Mouse (Mus musculus) midbrain, embryonic 11.5 days (tissue): ENCODE measurements around the gene Gabbr2. TPM values are rescaled to one million over a fixed set of nuclear protein-coding genes. Genes with fewer than 3 reads are reported as not detected.

Experiments used
- ATAC-seq: fragments of 200-750 bp; cut with Nextera tagmentation; 2 replicates; pipeline ENCODE4 v1.8.0; 2017; ENCODE audit warnings: moderate TSS enrichment, moderate library complexity; ENCODE audit not compliant: low FRiP score
- DNase-seq: peaks from one replicate; pipeline ENCODE4 v3.0.0; 2015; ENCODE audit warnings: low spot score; ENCODE audit errors: missing footprints
- H3K27ac ChIP-seq: fragments of 300-500 bp; sonication (generic); 2 replicates; pipeline ENCODE4 v1.5.1; 2014; ENCODE audit warnings: low read depth, low read length
- H3K27me3 ChIP-seq: fragments of 300-500 bp; sonication (generic); 2 replicates; pipeline ENCODE4 v1.6.1; 2014; ENCODE audit warnings: mild to moderate bottlenecking, low read length, moderate library complexity, mixed read lengths; ENCODE audit not compliant: control insufficient read depth, insufficient read depth
- H3K36me3 ChIP-seq: fragments of 300-500 bp; sonication (generic); 2 replicates; pipeline ENCODE4 v1.6.1; 2014; ENCODE audit warnings: mild to moderate bottlenecking, low read length, moderate library complexity, mixed read lengths; ENCODE audit not compliant: control insufficient read depth, insufficient read depth
- H3K4me1 ChIP-seq: fragments of 300-500 bp; sonication (generic); 2 replicates; pipeline ENCODE4 v1.6.1; 2014; ENCODE audit warnings: low read length; ENCODE audit not compliant: control insufficient read depth, insufficient read depth
- H3K4me2 ChIP-seq: fragments of 300-500 bp; sonication (generic); 2 replicates; pipeline ENCODE4 v1.6.1; 2014; ENCODE audit warnings: mild to moderate bottlenecking, moderate library complexity
- H3K4me3 ChIP-seq: fragments of 300-500 bp; sonication (generic); 2 replicates; pipeline ENCODE4 v1.5.1; 2014; ENCODE audit warnings: low read depth, low read length
- H3K9ac ChIP-seq: fragments of 300-500 bp; sonication (generic); 2 replicates; pipeline ENCODE4 v1.6.1; 2014; ENCODE audit warnings: low read length
- H3K9me3 ChIP-seq: fragments of 300-500 bp; sonication (generic); 2 replicates; pipeline ENCODE4 v1.6.1; 2016; ENCODE audit warnings: low read length; ENCODE audit not compliant: control insufficient read depth
- WGBS: fragments of 180-500 bp; shearing (Covaris S2); extraction: QIAGEN DNeasy Blood & Tissue Kit; methylation state at CpG from one replicate; pipeline ENCODE4 v1.1.7; 2014; 5-methylcytosine and 5-hydroxymethylcytosine counted together
- polyA plus RNA-seq: library from polyadenylated mRNA; unstranded; fragments of >200 nt; fragmentation: Nextera tagmentation; extraction: Ambion mirVana; gene quantifications from 2 replicates; pipeline ENCODE4 v1.2.1, GENCODE M21; 2014

The Gabbr2 gene
- polyA plus RNA-seq, 1 experiment from 2014 or later = 0.38 TPM

DNA sequence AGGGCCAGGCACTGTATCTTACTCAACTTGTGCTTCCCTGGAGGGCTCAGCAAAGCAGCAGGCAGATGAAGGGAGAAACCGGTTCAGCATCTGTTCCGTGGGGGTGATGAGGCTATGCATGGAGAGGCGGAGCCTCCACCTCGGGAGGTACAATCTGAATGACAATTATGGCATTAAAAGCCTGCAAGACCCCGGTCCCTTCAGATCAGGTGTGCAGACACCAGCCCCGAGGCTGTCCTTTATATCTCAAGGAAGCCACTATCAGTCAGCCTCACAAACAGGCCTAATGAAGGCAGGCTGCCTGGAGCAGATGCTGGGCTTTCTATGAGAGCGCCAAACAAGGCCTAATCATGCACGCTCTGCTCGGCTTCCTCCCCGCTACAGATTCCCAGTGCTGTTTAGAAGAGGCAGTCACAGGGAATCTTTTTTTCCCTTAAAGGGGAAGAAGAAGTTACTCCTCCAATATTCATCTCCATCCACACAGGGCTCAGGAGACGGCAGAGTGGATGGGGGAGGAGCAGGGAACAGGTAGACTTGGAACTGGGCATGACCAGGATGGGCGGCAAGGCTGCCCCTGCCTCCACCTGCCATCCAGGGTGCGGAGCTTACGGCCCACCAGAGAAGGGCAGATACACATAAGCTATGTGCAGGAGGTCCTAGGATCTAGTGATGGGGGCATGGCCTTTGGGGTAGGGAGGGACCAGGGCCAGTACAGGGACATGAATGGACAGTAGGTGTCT, 244.5 kb downstream of the Gabbr2 start:
- Histone ChIP-seq H3K27ac (no peak overlapping the region), H3K36me3 (no peaks in the 10 kb centered on the region), H3K27me3 (no peaks in the 10 kb centered on the region), H3K4me3 (no peak overlapping the region), H3K4me2 (no peak overlapping the region), H3K9ac (no peak overlapping the region), H3K9me3 (no peaks in the 10 kb centered on the region), H3K4me1 (peaks cover 5% of the 10 kb centered on the region; the same call in 1 of the 2 replicates)
- WGBS = 38% methylated on average over 14 of the region's 14 CpGs
- ATAC-seq (0 out of 2 replicates have a peak, but pooled peaks have one; percentile 33), DNase-seq (no peak)

DNA sequence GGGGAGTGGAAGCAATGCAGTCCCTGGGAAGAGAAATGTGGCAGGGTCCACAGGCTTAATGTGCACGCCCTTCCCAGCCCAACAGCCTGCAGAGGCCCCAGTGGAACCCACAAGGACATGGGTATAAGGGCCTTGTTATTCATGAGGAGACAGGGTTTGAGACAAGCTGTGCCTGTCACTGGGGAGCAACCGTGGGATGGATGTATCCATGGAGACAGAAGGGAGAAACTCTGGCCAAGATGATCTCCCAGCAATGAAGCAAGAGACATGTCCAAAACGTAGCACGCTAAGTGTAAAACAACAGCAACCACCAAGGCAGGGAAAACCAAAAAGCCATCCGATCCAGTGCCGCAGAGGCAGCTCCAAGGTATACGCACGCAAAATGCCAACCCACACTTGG, 246.1 kb downstream of the Gabbr2 start:
- ATAC-seq (no peak), DNase-seq (no peak)
- Histone ChIP-seq H3K4me3 (no peak overlapping the region), H3K27ac (no peak overlapping the region), H3K9ac (no peak overlapping the region), H3K27me3 (no peaks in the 10 kb centered on the region), H3K9me3 (no peaks in the 10 kb centered on the region), H3K4me2 (no peak overlapping the region), H3K36me3 (no peaks in the 10 kb centered on the region), H3K4me1 (peaks cover 5% of the 10 kb centered on the region; the same call in 1 of the 2 replicates)
- WGBS = 86% methylated on average over 8 of the region's 8 CpGs

DNA sequence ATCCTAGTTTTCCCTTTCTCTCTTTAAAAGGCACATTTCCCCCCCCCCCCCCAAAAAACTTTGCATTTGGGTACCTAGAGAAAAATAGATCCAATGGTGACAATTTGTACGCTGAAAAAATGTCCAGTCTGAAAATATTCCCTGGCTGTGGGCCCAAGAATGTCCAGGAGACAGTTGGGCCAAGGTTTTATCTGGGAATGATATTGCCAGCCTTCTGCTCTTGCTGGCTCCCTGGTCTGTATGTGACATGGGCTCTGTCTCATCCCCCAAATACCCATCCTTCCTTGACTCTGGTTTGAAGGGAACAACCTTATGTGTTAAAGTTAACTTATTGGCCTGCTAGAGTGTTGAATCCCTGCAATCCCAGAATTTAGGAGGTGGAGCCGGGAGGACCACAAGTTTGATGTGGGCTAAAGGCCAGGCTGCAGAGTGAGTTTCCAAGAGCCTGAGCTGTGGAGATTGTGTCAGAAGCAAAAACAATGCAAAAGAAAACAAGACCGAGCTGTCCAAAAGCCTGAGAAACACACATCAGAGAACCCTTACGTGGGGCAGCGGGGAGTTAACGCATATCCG, 247.0 kb downstream of the Gabbr2 start:
- no peak overlapping the region for H3K4me2 ChIP-seq
- H3K4me1 ChIP-seq = peaks cover 5% of the 10 kb centered on the region; the same call in 1 of the 2 replicates
- no peaks in the 10 kb centered on the region for H3K36me3 ChIP-seq
- no peak overlapping the region for H3K27ac ChIP-seq
- H3K4me3 ChIP-seq = no peak overlapping the region
- no peaks in the 10 kb centered on the region for H3K27me3 ChIP-seq
- H3K9me3 ChIP-seq = no peaks in the 10 kb centered on the region
- H3K9ac ChIP-seq = no peak overlapping the region
- 87% methylated on average over 7 of the region's 7 CpGs for WGBS
- ATAC-seq (no peak), DNase-seq (no peak)

DNA sequence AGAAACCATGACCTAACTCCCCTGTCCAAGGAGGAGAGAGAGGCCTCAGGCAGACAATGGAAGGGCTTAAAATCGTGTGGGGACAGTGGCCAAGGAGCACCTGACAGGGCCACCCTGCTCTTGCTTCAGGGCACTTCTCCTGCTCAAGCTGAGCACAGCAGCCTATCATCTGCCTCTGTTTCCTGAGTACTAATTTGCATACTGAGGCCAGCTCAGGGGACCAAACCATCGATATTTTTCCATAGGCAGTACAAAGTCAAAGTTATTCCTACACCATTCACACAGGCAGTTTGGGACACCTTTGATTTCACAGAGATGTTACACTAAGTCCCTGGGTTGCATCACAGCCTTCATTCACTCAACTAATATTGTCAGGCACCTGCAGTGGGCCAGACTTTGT, 249.1 kb downstream of the Gabbr2 start:
- H3K36me3 ChIP-seq = no peaks in the 10 kb centered on the region
- ATAC-seq (peak; percentile 30; the same call in 1 of the 2 replicates), DNase-seq (no peak)
- no peaks in the 10 kb centered on the region for H3K27me3 ChIP-seq
- 29% methylated on average over 1 of the region's 2 CpGs for WGBS
- H3K4me1 ChIP-seq = peaks cover 5% of the 10 kb centered on the region; the same call in 1 of the 2 replicates
- no peaks in the 10 kb centered on the region for H3K9me3 ChIP-seq
- H3K4me2 ChIP-seq = no peak overlapping the region
- no peak overlapping the region for H3K4me3 ChIP-seq
- no peak overlapping the region for H3K9ac ChIP-seq
- no peak overlapping the region for H3K27ac ChIP-seq

DNA sequence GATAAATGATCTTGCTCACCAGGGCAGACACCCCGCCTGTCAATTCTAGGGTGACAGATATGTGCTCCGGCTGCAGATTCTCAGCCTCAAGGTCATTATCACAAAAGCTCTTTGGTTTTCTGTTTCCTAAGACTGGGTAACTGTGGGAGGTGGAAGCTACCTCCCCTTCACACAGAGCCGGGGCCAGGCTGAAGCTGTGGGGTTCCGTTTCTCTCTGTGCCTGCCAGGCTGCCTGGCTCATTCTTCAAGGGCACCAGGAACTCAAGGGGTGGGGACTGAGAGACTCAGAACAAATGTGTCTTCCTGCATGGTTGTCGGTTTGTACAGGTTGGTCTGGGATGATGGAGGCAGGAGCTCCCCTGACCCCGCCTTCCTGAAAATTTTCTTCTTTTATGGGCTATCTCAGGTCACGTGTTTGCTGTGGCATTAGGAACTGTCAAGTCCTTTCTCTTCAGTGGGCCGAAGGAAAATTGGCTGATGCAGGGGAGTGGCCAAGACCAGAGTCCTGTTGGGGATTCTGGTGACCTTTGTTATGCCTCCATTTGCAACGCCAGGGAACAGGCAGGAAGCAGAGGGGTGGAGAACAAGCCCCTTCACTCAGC, 254.7 kb downstream of the Gabbr2 start:
- Histone ChIP-seq H3K4me1 (peaks cover 4% of the 10 kb centered on the region), H3K9me3 (no peaks in the 10 kb centered on the region), H3K4me2 (no peak overlapping the region), H3K27me3 (no peaks in the 10 kb centered on the region), H3K27ac (no peak overlapping the region), H3K4me3 (no peak overlapping the region), H3K9ac (no peak overlapping the region), H3K36me3 (no peaks in the 10 kb centered on the region)
- 51% methylated on average over 9 of the region's 9 CpGs for WGBS
- DNase-seq = peak; percentile 77
- no peak for ATAC-seq

DNA sequence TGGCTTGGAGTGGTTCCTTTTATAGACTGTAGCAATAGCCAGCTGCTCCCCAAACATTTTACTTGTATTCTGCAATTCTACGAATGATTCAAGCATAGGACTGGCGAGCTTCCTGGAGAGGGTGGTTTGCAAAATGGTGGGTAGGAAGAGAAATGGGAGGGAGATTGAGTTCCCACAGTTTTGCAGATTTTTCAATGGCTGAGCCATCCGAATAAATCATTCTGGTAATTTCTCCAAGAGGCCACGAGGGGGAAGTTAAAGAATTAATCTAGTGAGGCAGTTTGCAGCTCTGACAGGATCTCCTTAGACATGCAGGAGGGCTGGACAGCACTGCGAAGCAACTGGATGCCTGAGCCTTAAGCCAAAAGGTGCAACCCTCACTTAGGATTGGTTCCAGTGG, 256.8 kb downstream of the Gabbr2 start:
- Histone ChIP-seq H3K36me3 (no peaks in the 10 kb centered on the region), H3K27ac (no peak overlapping the region), H3K4me1 (peaks cover 14% of the 10 kb centered on the region), H3K4me3 (no peak overlapping the region), H3K9ac (no peak overlapping the region), H3K9me3 (no peaks in the 10 kb centered on the region), H3K27me3 (no peaks in the 10 kb centered on the region), H3K4me2 (no peak overlapping the region)
- ATAC-seq (no peak), DNase-seq (no peak)
- WGBS = 67% methylated on average over 5 of the region's 5 CpGs

DNA sequence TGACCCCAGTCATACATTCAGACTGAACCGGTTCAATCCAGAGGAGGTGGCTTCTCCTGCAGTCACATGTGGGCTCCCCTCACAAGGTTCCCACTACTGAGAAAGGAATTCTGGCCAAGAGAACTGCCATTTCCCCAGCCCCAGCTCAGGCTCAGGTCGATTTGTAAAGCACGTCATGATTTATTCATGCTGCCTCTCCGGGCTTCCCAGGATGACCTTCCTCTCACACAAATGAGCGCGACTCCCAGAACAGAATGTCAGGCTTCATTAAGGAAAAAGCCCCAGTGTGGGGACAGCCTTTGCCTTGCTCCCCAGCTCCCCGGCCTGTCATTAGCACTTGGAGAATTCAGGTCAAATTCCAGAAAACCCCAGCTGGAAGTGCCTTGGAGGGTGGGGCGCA, 260.1 kb downstream of the Gabbr2 start:
- Histone ChIP-seq H3K4me1 (peaks cover 21% of the 10 kb centered on the region), H3K27me3 (no peaks in the 10 kb centered on the region), H3K9ac (no peak overlapping the region), H3K4me2 (no peak overlapping the region), H3K4me3 (no peak overlapping the region), H3K27ac (peak overlapping the region; percentile 69), H3K36me3 (no peaks in the 10 kb centered on the region), H3K9me3 (no peaks in the 10 kb centered on the region)
- DNase-seq (no peak), ATAC-seq (peak; percentile 73)
- 19% methylated on average over 8 of the region's 8 CpGs for WGBS

DNA sequence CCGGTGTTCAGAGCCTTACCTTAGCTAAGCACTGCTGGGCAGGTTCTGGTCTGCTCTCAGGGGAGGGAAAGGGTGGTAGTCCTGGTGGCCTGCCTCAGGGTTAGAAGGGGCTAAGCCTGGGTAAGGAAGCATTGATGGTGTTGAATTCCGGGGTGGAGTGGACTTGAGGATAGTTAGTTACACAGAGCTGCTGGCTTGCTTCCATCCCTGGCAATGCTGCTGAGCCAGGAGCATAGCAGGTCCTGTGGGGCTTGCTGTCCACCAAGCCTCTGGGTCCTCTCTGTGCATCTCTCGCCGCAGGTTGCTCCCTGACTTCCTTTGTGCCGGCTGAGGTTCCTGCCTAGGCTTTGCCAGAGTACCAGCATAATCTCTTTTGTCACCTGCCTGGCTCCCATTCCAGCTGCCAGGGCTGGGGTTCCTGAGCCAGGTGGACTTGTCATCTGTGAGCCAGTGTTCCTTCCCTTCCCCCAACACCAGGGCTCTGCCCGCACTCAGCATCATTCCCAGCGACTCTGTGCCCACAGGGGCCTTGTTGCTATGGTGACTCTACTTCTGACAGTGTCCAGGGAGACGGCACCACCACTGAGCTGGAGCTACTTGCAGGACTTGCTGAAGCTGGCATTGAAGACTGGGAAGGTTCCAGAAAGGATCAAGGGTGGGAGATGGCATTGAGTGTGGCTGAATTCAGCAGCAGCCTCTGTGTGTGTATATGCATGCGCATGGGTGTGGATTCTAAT, 262.2 kb downstream of the Gabbr2 start:
- no peak for DNase-seq
- H3K4me1 ChIP-seq = peaks cover 21% of the 10 kb centered on the region

More for the DNA sequence above, 262.2 kb downstream of the Gabbr2 start:
- no peaks in the 10 kb centered on the region for H3K27me3 ChIP-seq
- H3K4me2 ChIP-seq = no peak overlapping the region
- H3K9ac ChIP-seq = no peak overlapping the region
- no peak for ATAC-seq
- WGBS = 52% methylated on average over 9 of the region's 9 CpGs
- no peak overlapping the region for H3K27ac ChIP-seq
- H3K4me3 ChIP-seq = no peak overlapping the region
- H3K9me3 ChIP-seq = no peaks in the 10 kb centered on the region
- no peaks in the 10 kb centered on the region for H3K36me3 ChIP-seq
